Mouse (Mus musculus): ENCODE measurements around the gene Tldc2. TPM values are rescaled to one million over a fixed set of nuclear protein-coding genes. Genes with fewer than 3 reads are reported as not detected.

Gene Tldc2
- polyA plus RNA-seq, 1 experiment from 2014 or later = 0.38 TPM

DNA sequence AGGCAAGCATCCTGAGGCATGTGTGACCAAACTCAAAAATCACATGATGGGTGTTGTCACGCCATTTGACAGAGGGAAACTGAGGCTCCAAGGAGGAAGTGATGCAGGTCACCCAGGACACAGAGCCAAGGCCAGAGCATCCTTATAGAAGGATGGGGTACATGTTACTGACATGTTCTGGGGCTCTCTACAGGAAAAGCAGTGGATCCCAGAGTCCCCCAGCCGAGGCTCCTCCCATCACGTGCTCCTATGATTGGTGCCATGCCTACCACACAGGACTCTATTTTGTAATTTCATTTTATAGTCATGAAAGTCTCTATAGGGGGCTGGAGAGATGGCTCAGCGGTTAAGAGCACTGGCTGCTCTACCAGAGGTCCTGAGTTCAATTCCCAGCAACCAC, 29.1 kb upstream of the Tldc2 start:
- ATAC-seq (ENCODE audit: low FRiP score, low TSS enrichment) = no peak
- H3K4me3 ChIP-seq (ENCODE audit: low read length) = no peak overlapping the region
- H3K27ac ChIP-seq (ENCODE audit: low read depth, low read length) = peak overlapping the region; percentile 55; the same call in 1 of the 2 replicates
- peaks cover 40% of the 10 kb centered on the region for H3K36me3 ChIP-seq (ENCODE audit: control insufficient read depth, insufficient read depth, low read length)
- H3K9me3 ChIP-seq (ENCODE audit: control insufficient read depth, low read length) = no peaks in the 10 kb centered on the region
- H3K4me2 ChIP-seq (replicated peaks; ENCODE audit: low read depth, low read length) = no peak overlapping the region
- H3K4me1 ChIP-seq (ENCODE audit: control insufficient read depth, insufficient read depth, low read length) = peaks cover 17% of the 10 kb centered on the region
- H3K27me3 ChIP-seq (ENCODE audit: control insufficient read depth, insufficient read depth, low read length) = no peaks in the 10 kb centered on the region
- H3K9ac ChIP-seq (ENCODE audit: low read depth, low read length) = no peak overlapping the region
- WGBS = 79% methylated on average over 4 of the region's 4 CpGs

DNA sequence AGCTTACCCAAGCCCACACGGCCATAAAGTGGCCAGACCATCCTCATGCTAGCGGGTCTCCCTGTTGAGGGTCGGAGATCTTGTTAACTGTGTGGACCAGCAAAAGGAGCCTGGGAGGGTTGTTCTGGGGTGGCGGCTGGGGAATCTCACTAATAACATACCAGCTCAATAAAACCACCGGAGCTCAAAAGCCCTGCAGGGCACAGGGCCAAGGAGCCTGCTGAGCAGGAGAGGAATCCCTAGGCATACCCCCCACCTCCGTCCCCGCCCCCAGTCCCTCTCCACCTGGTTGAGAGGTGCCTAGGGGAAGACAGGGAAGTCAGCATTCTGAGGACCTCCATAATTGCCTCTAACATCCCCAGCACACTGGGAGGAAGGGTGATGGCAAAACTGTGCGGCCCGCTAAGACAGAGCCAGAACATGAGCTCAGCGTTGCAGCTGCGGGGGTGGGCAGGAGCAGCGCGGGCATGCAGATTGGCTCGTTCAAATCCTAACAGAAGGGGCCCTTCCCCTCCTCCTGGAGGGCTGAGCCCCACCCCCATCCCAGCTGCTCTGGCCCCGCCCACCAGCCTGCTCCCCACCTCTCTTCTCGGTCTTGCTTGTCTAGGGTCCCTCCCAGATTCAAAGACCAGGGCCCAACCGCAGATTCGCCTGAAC, 28.4 kb upstream of the Tldc2 start:
- Histone ChIP-seq H3K4me2 (replicated peaks; ENCODE audit: low read depth, low read length) (peak overlapping the region; percentile 31), H3K27ac (ENCODE audit: low read depth, low read length) (peak overlapping the region; percentile 85), H3K27me3 (ENCODE audit: control insufficient read depth, insufficient read depth, low read length) (no peaks in the 10 kb centered on the region), H3K4me1 (ENCODE audit: control insufficient read depth, insufficient read depth, low read length) (peaks cover 17% of the 10 kb centered on the region), H3K4me3 (ENCODE audit: low read length) (no peak overlapping the region), H3K36me3 (ENCODE audit: control insufficient read depth, insufficient read depth, low read length) (peaks cover 33% of the 10 kb centered on the region), H3K9ac (ENCODE audit: low read depth, low read length) (peak overlapping the region; percentile 45; the same call in 1 of the 2 replicates), H3K9me3 (ENCODE audit: control insufficient read depth, low read length) (no peaks in the 10 kb centered on the region)
- peak; percentile 87 for ATAC-seq (ENCODE audit: low FRiP score, low TSS enrichment)
- WGBS = 10% methylated on average over 18 of the region's 18 CpGs

DNA sequence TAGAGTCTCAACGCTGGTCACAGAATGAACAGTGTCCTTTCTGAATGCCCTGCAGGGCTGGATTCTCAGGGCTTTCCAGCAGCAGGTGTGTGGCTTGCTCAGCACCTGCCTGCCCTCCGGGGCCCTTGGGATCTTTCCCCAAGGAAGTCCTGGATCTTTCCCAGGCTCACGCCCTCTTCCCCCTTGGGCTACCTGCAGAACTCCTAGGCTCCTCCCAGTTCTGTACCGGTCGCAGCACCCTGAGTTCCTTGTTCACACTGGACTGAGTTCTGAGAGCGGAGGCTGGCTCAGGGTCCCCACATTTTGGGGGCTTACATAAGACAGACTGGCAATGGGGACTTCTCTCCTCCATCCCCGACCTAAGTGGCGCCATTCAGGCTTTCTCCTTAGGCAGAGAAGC, 27.7 kb upstream of the Tldc2 start:
- ATAC-seq (ENCODE audit: low FRiP score, low TSS enrichment) = 0 out of 2 replicates have a peak, but pooled peaks have one; percentile 13
- Histone ChIP-seq H3K4me3 (ENCODE audit: low read length) (no peak overlapping the region), H3K27ac (ENCODE audit: low read depth, low read length) (peak overlapping the region; percentile 85), H3K4me2 (replicated peaks; ENCODE audit: low read depth, low read length) (peak overlapping the region; percentile 31), H3K36me3 (ENCODE audit: control insufficient read depth, insufficient read depth, low read length) (peaks cover 32% of the 10 kb centered on the region), H3K9ac (ENCODE audit: low read depth, low read length) (peak overlapping the region; percentile 28; the same call in 1 of the 2 replicates), H3K27me3 (ENCODE audit: control insufficient read depth, insufficient read depth, low read length) (no peaks in the 10 kb centered on the region), H3K4me1 (ENCODE audit: control insufficient read depth, insufficient read depth, low read length) (peaks cover 20% of the 10 kb centered on the region), H3K9me3 (ENCODE audit: control insufficient read depth, low read length) (no peaks in the 10 kb centered on the region)
- WGBS = 53% methylated on average over 8 of the region's 8 CpGs

DNA sequence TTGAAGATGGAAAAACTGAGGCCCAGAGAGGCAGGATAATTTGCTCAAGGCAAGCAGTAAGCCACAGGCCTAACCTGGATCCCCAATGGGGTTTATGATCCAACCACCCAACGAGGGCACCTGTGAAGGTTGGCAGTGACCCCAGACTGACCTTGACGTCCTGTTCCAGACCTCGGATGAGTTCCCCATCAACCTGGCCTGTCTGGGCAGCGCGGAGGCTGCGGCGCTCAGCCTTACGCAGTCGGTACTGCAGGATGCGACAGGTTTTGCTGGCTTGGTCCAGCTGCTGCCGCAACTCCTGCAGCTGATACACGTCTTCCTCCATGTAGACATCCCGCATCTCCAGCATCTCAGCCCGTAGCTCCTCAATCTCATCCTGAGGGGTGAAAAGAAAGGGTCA, 26.8 kb upstream of the Tldc2 start:
- H3K9ac ChIP-seq (ENCODE audit: low read depth, low read length) = no peak overlapping the region
- H3K4me3 ChIP-seq (ENCODE audit: low read length) = no peak overlapping the region
- H3K27me3 ChIP-seq (ENCODE audit: control insufficient read depth, insufficient read depth, low read length) = no peaks in the 10 kb centered on the region
- H3K9me3 ChIP-seq (ENCODE audit: control insufficient read depth, low read length) = no peaks in the 10 kb centered on the region
- no peak overlapping the region for H3K4me2 ChIP-seq (replicated peaks; ENCODE audit: low read depth, low read length)
- H3K27ac ChIP-seq (ENCODE audit: low read depth, low read length) = no peak overlapping the region
- peaks cover 32% of the 10 kb centered on the region for H3K36me3 ChIP-seq (ENCODE audit: control insufficient read depth, insufficient read depth, low read length)
- WGBS = 87% methylated on average over 14 of the region's 14 CpGs
- no peak for ATAC-seq (ENCODE audit: low FRiP score, low TSS enrichment)
- peaks cover 26% of the 10 kb centered on the region for H3K4me1 ChIP-seq (ENCODE audit: control insufficient read depth, insufficient read depth, low read length)

DNA sequence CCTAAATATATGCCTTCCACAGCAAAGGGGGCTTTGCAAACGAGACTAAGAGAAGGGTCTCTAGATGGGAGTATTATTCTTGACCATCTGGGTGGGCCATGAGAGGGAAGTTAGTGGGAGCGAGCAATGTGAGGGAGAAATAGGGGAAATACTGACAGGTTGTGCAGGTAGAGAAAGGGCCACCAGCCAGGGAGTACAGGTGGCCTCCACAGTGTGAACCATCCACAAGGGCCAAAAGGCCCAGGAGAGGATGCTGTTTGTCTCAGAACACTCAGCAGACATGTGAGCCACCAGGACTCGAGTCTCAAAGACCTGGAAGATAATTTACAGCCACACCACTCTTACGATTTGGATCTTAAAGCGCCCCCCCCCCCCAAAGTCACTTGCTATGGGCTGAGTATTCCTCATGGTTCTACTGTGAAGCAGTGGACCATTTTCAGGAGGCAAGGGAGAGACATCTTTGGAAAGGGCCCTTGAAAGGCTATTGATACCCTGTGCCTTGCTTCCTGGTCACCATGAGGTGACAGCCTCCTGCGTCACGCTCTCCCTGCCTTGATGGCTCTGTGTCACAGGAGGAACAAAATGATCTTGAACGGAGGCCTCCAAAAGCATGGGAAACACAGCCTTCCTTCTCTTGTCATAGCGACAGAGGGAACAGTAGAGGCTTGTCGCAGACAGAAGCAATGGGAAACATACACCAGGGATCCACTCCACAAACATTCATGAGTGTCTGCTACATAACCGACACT, 26.1 kb upstream of the Tldc2 start:
- Histone ChIP-seq H3K36me3 (ENCODE audit: control insufficient read depth, insufficient read depth, low read length) (peaks cover 31% of the 10 kb centered on the region), H3K27ac (ENCODE audit: low read depth, low read length) (no peak overlapping the region), H3K27me3 (ENCODE audit: control insufficient read depth, insufficient read depth, low read length) (no peaks in the 10 kb centered on the region), H3K4me2 (replicated peaks; ENCODE audit: low read depth, low read length) (no peak overlapping the region), H3K9ac (ENCODE audit: low read depth, low read length) (no peak overlapping the region), H3K9me3 (ENCODE audit: control insufficient read depth, low read length) (no peaks in the 10 kb centered on the region), H3K4me1 (ENCODE audit: control insufficient read depth, insufficient read depth, low read length) (peaks cover 32% of the 10 kb centered on the region), H3K4me3 (ENCODE audit: low read length) (no peak overlapping the region)
- ATAC-seq (ENCODE audit: low FRiP score, low TSS enrichment) = no peak
- WGBS = 82% methylated on average over 11 of the region's 11 CpGs

DNA sequence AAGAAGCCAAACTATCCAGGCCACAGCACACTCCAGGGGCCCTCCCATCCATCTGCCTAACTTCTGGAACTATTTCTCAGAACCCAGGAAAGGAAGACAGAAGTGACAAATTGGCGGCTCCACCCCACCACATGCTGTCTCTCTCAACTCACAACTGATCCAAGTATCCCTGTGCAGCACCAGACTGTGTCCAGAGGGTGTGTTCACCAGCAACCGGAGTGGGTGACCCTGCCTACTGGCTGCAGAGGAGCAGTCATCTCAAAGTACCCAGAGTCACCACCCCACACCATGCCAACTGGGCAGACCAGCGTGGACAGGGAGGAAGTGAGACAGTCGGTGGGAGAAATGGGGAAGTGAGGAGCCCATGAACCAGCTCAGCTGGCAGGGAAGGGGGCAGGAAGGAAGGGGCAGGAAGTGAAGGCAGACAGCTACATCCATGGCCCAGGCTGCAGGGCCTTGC, 23.6 kb upstream of the Tldc2 start:
- ATAC-seq (ENCODE audit: low FRiP score, low TSS enrichment) = no peak
- Histone ChIP-seq H3K9me3 (ENCODE audit: control insufficient read depth, low read length) (no peaks in the 10 kb centered on the region), H3K27me3 (ENCODE audit: control insufficient read depth, insufficient read depth, low read length) (no peaks in the 10 kb centered on the region), H3K4me1 (ENCODE audit: control insufficient read depth, insufficient read depth, low read length) (peaks cover 39% of the 10 kb centered on the region), H3K27ac (ENCODE audit: low read depth, low read length) (no peak overlapping the region), H3K9ac (ENCODE audit: low read depth, low read length) (no peak overlapping the region), H3K36me3 (ENCODE audit: control insufficient read depth, insufficient read depth, low read length) (peaks cover 16% of the 10 kb centered on the region), H3K4me2 (replicated peaks; ENCODE audit: low read depth, low read length) (no peak overlapping the region), H3K4me3 (ENCODE audit: low read length) (no peak overlapping the region)
- WGBS = 65% methylated on average over 4 of the region's 4 CpGs

DNA sequence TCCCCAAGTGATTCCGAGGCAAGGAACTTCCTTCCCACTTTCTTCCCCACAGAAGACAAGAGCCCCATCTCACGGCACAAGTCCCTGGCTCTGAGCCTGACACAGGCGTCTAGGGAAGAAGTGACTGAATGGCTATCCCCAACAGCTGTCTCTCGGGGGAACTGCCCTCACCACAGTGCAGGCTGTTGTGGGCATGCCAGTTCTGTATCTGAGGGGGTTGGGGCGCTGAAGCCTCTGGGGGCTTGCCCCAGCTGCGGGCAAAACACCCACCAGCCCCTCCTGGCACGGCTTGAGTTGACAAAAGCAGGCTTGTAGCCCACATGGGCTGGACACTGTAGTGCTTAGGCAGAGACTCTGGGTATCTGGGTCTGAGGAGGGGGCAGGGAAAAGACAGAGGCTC, 22.7 kb upstream of the Tldc2 start:
- no peak for ATAC-seq (ENCODE audit: low FRiP score, low TSS enrichment)
- Histone ChIP-seq H3K4me2 (replicated peaks; ENCODE audit: low read depth, low read length) (no peak overlapping the region), H3K27me3 (ENCODE audit: control insufficient read depth, insufficient read depth, low read length) (no peaks in the 10 kb centered on the region), H3K9ac (ENCODE audit: low read depth, low read length) (peak overlapping the region; percentile 34; the same call in 1 of the 2 replicates), H3K36me3 (ENCODE audit: control insufficient read depth, insufficient read depth, low read length) (peaks cover 15% of the 10 kb centered on the region), H3K4me1 (ENCODE audit: control insufficient read depth, insufficient read depth, low read length) (peaks cover 37% of the 10 kb centered on the region), H3K4me3 (ENCODE audit: low read length) (no peak overlapping the region), H3K27ac (ENCODE audit: low read depth, low read length) (no peak overlapping the region), H3K9me3 (ENCODE audit: control insufficient read depth, low read length) (no peaks in the 10 kb centered on the region)
- 80% methylated on average over 7 of the region's 7 CpGs for WGBS

DNA sequence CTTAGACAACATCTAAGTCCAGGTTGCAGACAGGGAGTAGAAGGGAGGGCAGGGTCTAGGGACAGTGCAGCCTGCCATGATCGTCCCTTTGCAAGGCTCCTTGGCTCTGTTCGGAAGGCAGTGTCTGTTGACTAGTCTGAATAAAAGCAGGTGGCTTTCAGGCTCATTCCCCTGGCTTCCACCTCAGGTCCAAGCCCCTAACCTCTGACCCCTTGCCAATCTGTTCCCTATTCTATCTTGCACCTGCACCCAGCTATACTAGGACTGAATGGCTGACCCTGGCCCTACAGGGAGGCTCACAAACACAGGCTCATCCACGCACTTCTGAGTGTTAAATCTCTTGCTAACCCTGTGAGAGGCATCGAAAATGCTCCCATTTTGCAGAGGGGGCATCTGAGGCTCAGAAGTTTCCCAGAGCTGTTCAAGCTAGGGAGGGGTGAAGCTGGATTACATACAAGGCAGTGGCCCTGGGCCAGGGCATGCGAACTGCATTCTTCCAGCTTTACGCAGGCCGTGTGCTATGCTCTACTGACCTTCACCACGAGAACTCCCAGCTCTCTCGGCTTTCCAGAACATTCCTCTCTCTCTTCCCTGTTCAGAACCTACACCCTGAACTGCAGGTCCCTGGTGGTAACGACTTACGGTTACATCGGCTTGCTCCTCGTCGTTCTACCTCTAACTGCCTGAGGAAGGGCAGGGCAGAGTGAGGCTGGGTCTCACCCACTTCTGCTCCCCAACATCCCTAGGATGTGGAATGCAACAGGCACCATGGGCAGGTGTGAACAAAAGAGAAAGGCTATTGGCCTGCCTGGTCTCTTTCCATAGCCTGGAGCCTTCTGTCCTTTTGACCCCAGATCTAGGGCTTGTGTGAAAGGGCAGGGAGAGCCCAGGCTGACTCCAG, 21.6 kb upstream of the Tldc2 start:
- Histone ChIP-seq H3K4me2 (replicated peaks; ENCODE audit: low read depth, low read length) (no peak overlapping the region), H3K4me1 (ENCODE audit: control insufficient read depth, insufficient read depth, low read length) (peaks cover 40% of the 10 kb centered on the region), H3K27me3 (ENCODE audit: control insufficient read depth, insufficient read depth, low read length) (no peaks in the 10 kb centered on the region), H3K9me3 (ENCODE audit: control insufficient read depth, low read length) (no peaks in the 10 kb centered on the region), H3K27ac (ENCODE audit: low read depth, low read length) (no peak overlapping the region), H3K36me3 (ENCODE audit: control insufficient read depth, insufficient read depth, low read length) (peaks cover 4% of the 10 kb centered on the region), H3K4me3 (ENCODE audit: low read length) (no peak overlapping the region), H3K9ac (ENCODE audit: low read depth, low read length) (no peak overlapping the region)
- 71% methylated on average over 14 of the region's 14 CpGs for WGBS
- ATAC-seq (ENCODE audit: low FRiP score, low TSS enrichment) = no peak
